Comparison of ENCODE assay signal across 8 mouse cellular contexts in genomic region chr17:56756703-56757399, GRCm38 (mm10). TPM values are rescaled to one million over a fixed set of nuclear protein-coding genes. Genes with fewer than 3 reads are reported as not detected.
DNase-seq lines count a peak whose midpoint lies in the region; ATAC-seq and TF ChIP-seq lines count a peak whose summit lies in the region.

No protein-coding gene starts in this region.

- WGBS in neural tube, embryonic 11.5 days, result under 1% methylated on average over 38 of the region's 51 CpGs
- under 1% methylated on average over 38 of the region's 51 CpGs for WGBS in embryonic facial prominence, embryonic 14.5 days
- 2% methylated on average over 34 of the region's 51 CpGs for WGBS in hindbrain, embryonic 16.5 days
- under 1% methylated on average over 51 of the region's 51 CpGs for WGBS in liver, embryonic 14.5 days (ENCODE audit: insufficient replicate concordance)

- peak; percentile 70 for TF ChIP-seq CTCF in liver, embryonic 14.5 days (IDR thresholded peaks at IDR 0.05; ENCODE audit: low read depth)

- TF ChIP-seq EP300 in liver, embryonic 14.5 days (IDR thresholded peaks at IDR 0.05; ENCODE audit: low read depth), result no peak

- H3K9me3 ChIP-seq in neural tube, embryonic 11.5 days (ENCODE audit: control insufficient read depth, low read length), result no peaks in the 10 kb centered on the region
- H3K9me3 ChIP-seq in embryonic facial prominence, embryonic 14.5 days (ENCODE audit: control insufficient read depth, low read length), result no peaks in the 10 kb centered on the region
- peaks cover 5% of the 10 kb centered on the region; the same call in 1 of the 2 replicates for H3K9me3 ChIP-seq in hindbrain, embryonic 16.5 days (ENCODE audit: control insufficient read depth, low read length)
- no peaks in the 10 kb centered on the region for H3K9me3 ChIP-seq in liver, embryonic 14.5 days (ENCODE audit: control insufficient read depth, low read length)

- DNase-seq in neural tube, embryonic 11.5 days (ENCODE audit: low spot score), result no peak
- DNase-seq in neural tube, embryonic 10.5 days (ENCODE audit: extremely low spot score, low spot score), result no peak
- no peak for DNase-seq in embryonic facial prominence, embryonic 14.5 days (ENCODE audit: low spot score)
- DNase-seq in liver, embryonic 14.5 days (ENCODE audit: low read depth in 3 of 3, low spot score in 3 of 3), result no peak
- peak; percentile 40 for DNase-seq in splenic B cell, adult 2 months (ENCODE audit: low read depth, low spot score)
- no peak for DNase-seq in natural killer cell, adult 2 months (ENCODE audit: low spot score in 2 of 2)
- DNase-seq in frontal cortex, postnatal 25 days (ENCODE audit: low spot score in 2 of 2), result no peak

- H3K4me3 ChIP-seq in neural tube, embryonic 11.5 days (ENCODE audit: low read depth, low read length), result peak overlapping the region; percentile 40
- H3K4me3 ChIP-seq in embryonic facial prominence, embryonic 14.5 days (ENCODE audit: low read depth, low read length), result peak overlapping the region; percentile 59
- H3K4me3 ChIP-seq in hindbrain, embryonic 16.5 days (ENCODE audit: low read length), result peak overlapping the region; percentile 51
- H3K4me3 ChIP-seq in liver, embryonic 14.5 days (ENCODE audit: insufficient read depth in 1 of 2, low read depth in 2 of 2, low read length in 2 of 2), result peak overlapping the region; percentile 10 to 48; a peak in 3 of 4 replicates

- peaks cover 11% of the 10 kb centered on the region for H3K4me1 ChIP-seq in neural tube, embryonic 11.5 days (ENCODE audit: control insufficient read depth, insufficient read depth, low read length)
- peaks cover 17% of the 10 kb centered on the region for H3K4me1 ChIP-seq in embryonic facial prominence, embryonic 14.5 days (ENCODE audit: control insufficient read depth, insufficient read depth, low read length)
- peaks cover 13% of the 10 kb centered on the region for H3K4me1 ChIP-seq in hindbrain, embryonic 16.5 days (ENCODE audit: control insufficient read depth, insufficient read depth, low read depth, low read length)
- H3K4me1 ChIP-seq in liver, embryonic 14.5 days (replicated peaks; ENCODE audit: control insufficient read depth in 2 of 2, insufficient read depth in 2 of 2, low read length in 1 of 2), result peaks cover 19 to 23% of the 10 kb centered on the region in 2 experiments

- peak; percentile 13; the same call in 1 of the 2 replicates for ATAC-seq in neural tube, embryonic 11.5 days (ENCODE audit: insufficient read depth, low FRiP score, low TSS enrichment)
- peak; percentile 5; the same call in 1 of the 2 replicates for ATAC-seq in embryonic facial prominence, embryonic 14.5 days (ENCODE audit: low read depth)
- ATAC-seq in hindbrain, embryonic 16.5 days, result no peak
- 0 out of 2 replicates have a peak, but pooled peaks have one; percentile 1 for ATAC-seq in liver, embryonic 14.5 days (ENCODE audit: insufficient read depth)

- peak overlapping the region; percentile 79 for H3K4me2 ChIP-seq in neural tube, embryonic 11.5 days (ENCODE audit: low read depth)
- peak overlapping the region; percentile 99 for H3K4me2 ChIP-seq in embryonic facial prominence, embryonic 14.5 days (ENCODE audit: low read depth, low read length)
- peak overlapping the region; percentile 91 for H3K4me2 ChIP-seq in hindbrain, embryonic 16.5 days (ENCODE audit: low read length)
- H3K4me2 ChIP-seq in liver, embryonic 14.5 days (ENCODE audit: low read depth), result peak overlapping the region; percentile 82

- H3K27ac ChIP-seq in neural tube, embryonic 11.5 days (ENCODE audit: low read depth, low read length), result no peak overlapping the region
- H3K27ac ChIP-seq in embryonic facial prominence, embryonic 14.5 days (replicated peaks; ENCODE audit: low read depth, low read length), result no peak overlapping the region
- H3K27ac ChIP-seq in hindbrain, embryonic 16.5 days (ENCODE audit: low read depth, low read length), result no peak overlapping the region
- no peak overlapping the region for H3K27ac ChIP-seq in liver, embryonic 14.5 days

- peaks cover 59% of the 10 kb centered on the region for H3K27me3 ChIP-seq in neural tube, embryonic 11.5 days (ENCODE audit: control insufficient read depth, insufficient read depth, low read length)
- peaks cover 55% of the 10 kb centered on the region for H3K27me3 ChIP-seq in embryonic facial prominence, embryonic 14.5 days (replicated peaks; ENCODE audit: control insufficient read depth, insufficient read depth, low read length)
- H3K27me3 ChIP-seq in hindbrain, embryonic 16.5 days (replicated peaks; ENCODE audit: control insufficient read depth, insufficient read depth, low read length), result peaks cover 60% of the 10 kb centered on the region
- H3K27me3 ChIP-seq in liver, embryonic 14.5 days (ENCODE audit: control insufficient read depth, insufficient read depth, low read length), result peaks cover 55% of the 10 kb centered on the region
- no peaks in the 10 kb centered on the region for H3K27me3 ChIP-seq in splenic B cell, adult 2 months (ENCODE audit: control insufficient read depth, insufficient read depth, low read length, poor library complexity, severe bottlenecking)

- H3K9ac ChIP-seq in neural tube, embryonic 11.5 days (ENCODE audit: low read length), result peak overlapping the region; percentile 53
- H3K9ac ChIP-seq in embryonic facial prominence, embryonic 14.5 days (ENCODE audit: low read depth, low read length), result peak overlapping the region; percentile 71
- H3K9ac ChIP-seq in hindbrain, embryonic 16.5 days (ENCODE audit: low read depth, low read length), result peak overlapping the region; percentile 56
- H3K9ac ChIP-seq in liver, embryonic 14.5 days (replicated peaks), result peak overlapping the region; percentile 54

- no peaks in the 10 kb centered on the region for H3K36me3 ChIP-seq in neural tube, embryonic 11.5 days (ENCODE audit: control insufficient read depth, insufficient read depth, low read length)
- no peaks in the 10 kb centered on the region for H3K36me3 ChIP-seq in embryonic facial prominence, embryonic 14.5 days (ENCODE audit: control insufficient read depth, insufficient read depth, low read length)
- H3K36me3 ChIP-seq in hindbrain, embryonic 16.5 days (ENCODE audit: control insufficient read depth, insufficient read depth, low read length), result no peaks in the 10 kb centered on the region
- no peaks in the 10 kb centered on the region for H3K36me3 ChIP-seq in liver, embryonic 14.5 days (replicated peaks; ENCODE audit: control insufficient read depth, insufficient read depth, low read depth)
- H3K36me3 ChIP-seq in splenic B cell, adult 2 months (ENCODE audit: control insufficient read depth, insufficient read depth, low read length, poor library complexity, severe bottlenecking), result no peaks in the 10 kb centered on the region

RNA-seq across cellular contexts. Expression of gene Nrtn, which starts 0.5 kb away (rescaled TPM):
- polyA plus RNA-seq in neural tube, embryonic 11.5 days (2014; fragmentation: Nextera tagmentation; extraction: Ambion mirVana), result 5.8 and 6.3 TPM in 2 replicates
- polyA plus RNA-seq in embryonic facial prominence, embryonic 14.5 days (2014; fragmentation: Nextera tagmentation; extraction: Ambion mirVana), result 14.0 and 17.4 TPM in 2 replicates
- polyA plus RNA-seq in hindbrain, embryonic 16.5 days (2015; fragmentation: Nextera tagmentation; extraction: Ambion mirVana), result 2.4 and 2.5 TPM in 2 replicates
- 1.0 and 1.6 TPM in 2 replicates for polyA plus RNA-seq in liver, embryonic 14.5 days (2012; rRNA removed)
- 1.7 and 1.9 TPM in 2 replicates for polyA plus RNA-seq in liver, embryonic 14.5 days (2014; fragmentation: Nextera tagmentation; extraction: Ambion mirVana)

RNA-seq across cellular contexts. Expression of gene Dus3l, which starts 7.7 kb away (rescaled TPM):
- 36.6 and 42.3 TPM in 2 replicates for polyA plus RNA-seq in neural tube, embryonic 11.5 days (2014; fragmentation: Nextera tagmentation; extraction: Ambion mirVana)
- polyA plus RNA-seq in embryonic facial prominence, embryonic 14.5 days (2014; fragmentation: Nextera tagmentation; extraction: Ambion mirVana), result 33.3 and 42.0 TPM in 2 replicates
- polyA plus RNA-seq in hindbrain, embryonic 16.5 days (2015; fragmentation: Nextera tagmentation; extraction: Ambion mirVana), result 97.3 and 99.9 TPM in 2 replicates
- polyA plus RNA-seq in liver, embryonic 14.5 days (2012; rRNA removed), result 18.1 and 19.3 TPM in 2 replicates
- polyA plus RNA-seq in liver, embryonic 14.5 days (2014; fragmentation: Nextera tagmentation; extraction: Ambion mirVana), result 9.5 and 10.8 TPM in 2 replicates

RNA-seq across cellular contexts. Expression of gene Prr22, which starts 13.2 kb away (rescaled TPM):
- polyA plus RNA-seq in neural tube, embryonic 11.5 days (2014; fragmentation: Nextera tagmentation; extraction: Ambion mirVana), result 0.77 and 1.1 TPM in 2 replicates
- 0.61 and 1.2 TPM in 2 replicates for polyA plus RNA-seq in embryonic facial prominence, embryonic 14.5 days (2014; fragmentation: Nextera tagmentation; extraction: Ambion mirVana)
- polyA plus RNA-seq in hindbrain, embryonic 16.5 days (2015; fragmentation: Nextera tagmentation; extraction: Ambion mirVana), result 0.60 and 1.0 TPM in 2 replicates
- 1.2 and 1.3 TPM in 2 replicates for polyA plus RNA-seq in liver, embryonic 14.5 days (2012; rRNA removed)
- 0.40 and 0.52 TPM in 2 replicates for polyA plus RNA-seq in liver, embryonic 14.5 days (2014; fragmentation: Nextera tagmentation; extraction: Ambion mirVana)

RNA-seq across cellular contexts. Expression of gene Vmac, which starts 39.0 kb away (rescaled TPM):
- 17.3 and 17.6 TPM in 2 replicates for polyA plus RNA-seq in neural tube, embryonic 11.5 days (2014; fragmentation: Nextera tagmentation; extraction: Ambion mirVana)
- 18.6 and 21.4 TPM in 2 replicates for polyA plus RNA-seq in embryonic facial prominence, embryonic 14.5 days (2014; fragmentation: Nextera tagmentation; extraction: Ambion mirVana)
- 15.1 and 16.6 TPM in 2 replicates for polyA plus RNA-seq in hindbrain, embryonic 16.5 days (2015; fragmentation: Nextera tagmentation; extraction: Ambion mirVana)
- polyA plus RNA-seq in liver, embryonic 14.5 days (2012; rRNA removed), result 2.8 and 3.3 TPM in 2 replicates
- polyA plus RNA-seq in liver, embryonic 14.5 days (2014; fragmentation: Nextera tagmentation; extraction: Ambion mirVana), result 3.1 and 3.2 TPM in 2 replicates

RNA-seq across cellular contexts. Expression of gene Ndufa11, which starts 39.3 kb away (rescaled TPM):
- 403 and 406 TPM in 2 replicates for polyA plus RNA-seq in neural tube, embryonic 11.5 days (2014; fragmentation: Nextera tagmentation; extraction: Ambion mirVana)
- 424 and 466 TPM in 2 replicates for polyA plus RNA-seq in embryonic facial prominence, embryonic 14.5 days (2014; fragmentation: Nextera tagmentation; extraction: Ambion mirVana)
- polyA plus RNA-seq in hindbrain, embryonic 16.5 days (2015; fragmentation: Nextera tagmentation; extraction: Ambion mirVana), result 565 and 621 TPM in 2 replicates
- polyA plus RNA-seq in liver, embryonic 14.5 days (2012; rRNA removed), result 119 and 215 TPM in 2 replicates
- polyA plus RNA-seq in liver, embryonic 14.5 days (2014; fragmentation: Nextera tagmentation; extraction: Ambion mirVana), result 276 and 284 TPM in 2 replicates
